Mouse (Mus musculus): ENCODE data around the gene Dpp6.

- TF ChIP-seq CTCF (IDR thresholded peaks at IDR 0.05; ENCODE audit: control insufficient read depth, insufficient read depth, insufficient read length) (no peak), USF1 (IDR thresholded peaks at IDR 0.05; ENCODE audit: low read depth) (no peak), MYOG (IDR thresholded peaks at IDR 0.05; ENCODE audit: control insufficient read depth, extremely low read depth, insufficient read length) (no peak)
Measured at GRCm38 (mm10) chr5:27194157-27194556, 377.2 kb downstream of the Dpp6 start.

Measured in C2C12 (cell line).